Mouse (Mus musculus) megakaryocyte, embryonic 14.5 days (primary cell): ENCODE measurements around the gene Taf15.

Experiments used
- FLI1 ChIP-seq: IDR thresholded peaks from 2 replicates; pipeline ENCODE4 v1.6.1; 2012; ENCODE audit warnings: low read length, inconsistent platforms, mixed read lengths
- GATA1 ChIP-seq: IDR thresholded peaks from 3 replicates; pipeline ENCODE4 v1.6.1; 2012; ENCODE audit warnings: mixed read lengths, low read length, inconsistent platforms, borderline replicate concordance

DNA sequence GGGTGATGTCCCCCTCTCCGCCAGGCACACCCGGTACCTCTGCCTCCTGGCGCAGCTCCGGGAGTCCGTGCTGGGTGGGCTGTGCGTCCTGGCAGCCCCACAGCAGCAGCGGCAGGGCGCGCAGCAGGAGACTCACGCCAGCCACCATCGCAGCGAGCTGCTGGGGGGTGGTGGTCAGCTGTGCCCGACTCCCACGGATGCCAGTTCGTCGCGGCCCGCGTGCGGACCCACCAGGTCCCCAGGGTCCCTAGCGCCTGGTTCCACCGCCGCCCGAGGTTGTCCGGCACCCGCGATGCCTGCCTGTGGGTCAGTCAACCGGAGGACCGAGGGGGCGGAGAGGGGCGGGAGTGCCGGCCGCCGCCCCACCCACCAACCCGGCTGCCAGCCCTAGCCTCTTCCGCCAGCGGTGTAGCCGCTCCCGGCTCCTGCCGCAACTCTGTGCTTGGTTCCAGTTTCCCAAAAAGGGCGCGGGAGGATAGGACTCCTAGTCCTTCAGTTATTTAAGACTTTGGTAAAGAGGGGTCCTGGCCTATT is 10.1 kb upstream of the Taf15 start, which contains the start of gene Mmp28:
- no peak for TF ChIP-seq GATA1
- TF ChIP-seq FLI1, result no peak
